Mouse (Mus musculus) liver, adult 2 months (tissue): ENCODE data around the gene 1600014C23Rik. TPM values are rescaled to one million over a fixed set of nuclear protein-coding genes. Genes with fewer than 3 reads are reported as not detected.

Source experiments
- DNase-seq: peaks from one replicate; pipeline ENCODE4 v3.0.0-alpha.2; 2011; ENCODE audit warnings: low read depth, low spot score; ENCODE audit errors: extremely low read depth
- H3K27ac ChIP-seq: fragments of 200-500 bp; replicated peaks from 2 replicates; pipeline ENCODE4 v1.5.1; 2012; ENCODE audit warnings: low read depth, mild to moderate bottlenecking, control low read depth, inconsistent platforms, low read length; ENCODE audit not compliant: insufficient read depth
- H3K27me3 ChIP-seq: fragments of 200-500 bp; 2 replicates; pipeline ENCODE4 v1.6.1; 2012; ENCODE audit warnings: mild to moderate bottlenecking, moderate library complexity, low read length, inconsistent platforms; ENCODE audit not compliant: control insufficient read depth, insufficient read depth
- H3K36me3 ChIP-seq: fragments of 200-500 bp; 2 replicates; pipeline ENCODE4 v1.6.1; 2012; ENCODE audit warnings: low read length, inconsistent platforms; ENCODE audit not compliant: control insufficient read depth, insufficient read depth
- H3K4me1 ChIP-seq: fragments of 200-500 bp; 2 replicates; pipeline ENCODE4 v1.6.1; 2011; ENCODE audit warnings: low read length; ENCODE audit not compliant: control insufficient read depth, insufficient read depth
- H3K4me3 ChIP-seq: fragments of 200-500 bp; 2 replicates; pipeline ENCODE4 v1.5.1; 2011; ENCODE audit warnings: low read depth, mild to moderate bottlenecking, control low read depth, low read length, moderate library complexity; ENCODE audit not compliant: insufficient read depth
- H3K79me2 ChIP-seq: fragments of 200-500 bp; 2 replicates; pipeline ENCODE4 v1.6.1; 2012; ENCODE audit warnings: inconsistent platforms, mild to moderate bottlenecking, low read length, moderate library complexity; ENCODE audit not compliant: control insufficient read depth, insufficient read depth
- H3K9ac ChIP-seq: fragments of 200-500 bp; 2 replicates; pipeline ENCODE4 v1.6.1; 2012; ENCODE audit warnings: low read depth, mild to moderate bottlenecking, control low read depth, inconsistent platforms, low read length
- CTCF ChIP-seq: fragments of 200-500 bp; IDR thresholded peaks from 2 replicates; pipeline ENCODE4 v1.5.1; 2011; ENCODE audit warnings: low read depth, low read length, control low read depth
- POLR2A ChIP-seq: fragments of 200-500 bp; IDR thresholded peaks from 2 replicates; pipeline ENCODE4 v1.6.1; 2011; ENCODE audit warnings: low read length, control low read depth; ENCODE audit not compliant: insufficient read depth; ENCODE audit errors: extremely low read depth
- WGBS: fragments of 180-500 bp; shearing (Covaris S2); methylation state at CpG from one replicate; pipeline ENCODE4 v1.1.7; 2018; 5-methylcytosine and 5-hydroxymethylcytosine counted together
- polyA plus RNA-seq: library from polyadenylated mRNA; depleted of rRNA; stranded (reverse); fragments of >200 nt; gene quantifications from 2 replicates; pipeline ENCODE4 v1.2.3, GENCODE M21; 2012
- total RNA-seq: library from RNA; depleted of rRNA; stranded (reverse); fragments of >200 nt; gene quantifications from 2 replicates; pipeline ENCODE4 v1.2.3, GENCODE M21; 2014

The 1600014C23Rik gene
- total and polyA plus RNA-seq, 2 experiments, result not detected

DNA sequence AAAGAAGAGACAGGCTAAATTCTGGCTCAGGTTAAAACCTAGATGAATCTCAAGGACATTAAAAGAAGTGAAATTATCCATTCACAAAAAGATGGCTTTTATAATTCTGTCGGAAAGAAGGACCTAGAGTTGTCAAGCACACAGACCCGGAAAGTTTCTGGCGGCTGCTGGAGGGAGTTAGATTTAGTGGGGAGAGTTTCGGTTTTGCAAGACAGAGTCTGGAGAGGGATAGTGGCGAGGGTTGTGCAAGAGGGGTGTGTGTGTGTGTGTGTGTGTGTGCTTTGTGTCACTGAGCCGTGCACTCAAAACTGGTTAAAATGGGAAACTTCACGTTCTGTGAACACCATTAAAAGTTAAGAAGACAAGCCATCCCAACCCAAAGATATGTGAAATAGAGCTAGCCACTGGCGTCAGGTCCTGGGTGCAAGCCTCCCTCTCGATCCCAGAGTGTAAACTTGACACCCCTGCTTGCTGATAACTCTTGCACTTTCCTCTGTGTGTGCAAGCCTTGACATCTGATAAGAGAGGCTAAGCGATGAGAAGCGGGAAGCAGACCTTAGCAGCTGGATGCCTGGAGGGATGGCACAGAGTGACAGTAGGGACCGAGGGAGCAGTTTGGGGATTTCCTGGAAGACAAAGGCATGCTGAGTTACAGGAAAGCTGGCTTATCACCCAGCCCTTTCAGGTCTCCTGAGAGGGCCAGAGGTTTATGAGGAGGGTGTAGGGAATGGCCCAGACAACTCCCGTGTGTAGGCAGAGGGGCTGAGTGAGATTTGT, 8.9 kb upstream of the 1600014C23Rik start:
- TF ChIP-seq CTCF (no peak), POLR2A (no peak)
- Histone ChIP-seq H3K4me3 (no peak overlapping the region), H3K4me1 (peaks cover 2% of the 10 kb centered on the region; the same call in 1 of the 2 replicates), H3K27ac (no peak overlapping the region), H3K79me2 (no peaks in the 10 kb centered on the region), H3K27me3 (no peaks in the 10 kb centered on the region), H3K36me3 (no peaks in the 10 kb centered on the region), H3K9ac (no peak overlapping the region)
- 26% methylated on average over 13 of the region's 13 CpGs for WGBS
- peak; percentile 46 for DNase-seq

DNA sequence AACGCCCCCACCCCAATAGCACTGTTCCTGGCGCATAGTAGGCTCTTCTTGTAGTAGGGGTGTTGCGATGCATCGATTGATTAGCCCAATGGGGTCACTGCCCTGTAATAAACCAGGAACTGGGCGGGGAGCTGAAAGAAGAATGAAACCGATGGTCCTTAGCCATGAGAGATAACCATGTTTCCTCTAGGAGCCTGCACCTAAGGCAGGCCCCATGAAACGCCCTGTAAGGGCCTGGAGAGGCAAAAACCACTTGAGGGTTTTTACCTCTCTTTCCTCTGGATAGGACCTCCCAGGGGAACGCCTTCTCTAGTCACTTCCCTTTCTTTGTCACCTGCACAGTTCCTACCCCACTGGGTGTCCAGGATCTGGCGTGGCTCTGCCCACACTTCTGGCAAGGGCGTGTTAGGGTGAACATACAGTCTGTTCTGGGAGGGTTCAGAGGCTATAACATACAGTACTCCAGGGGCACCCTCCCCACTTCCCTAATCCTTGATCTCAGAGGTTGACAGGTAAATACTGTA, 3.5 kb upstream of the 1600014C23Rik start:
- no peak for DNase-seq
- Histone ChIP-seq H3K4me3 (peak overlapping the region; percentile 46), H3K9ac (peak overlapping the region; percentile 16; the same call in 1 of the 2 replicates), H3K79me2 (no peaks in the 10 kb centered on the region), H3K36me3 (no peaks in the 10 kb centered on the region), H3K4me1 (peaks cover 8% of the 10 kb centered on the region), H3K27me3 (no peaks in the 10 kb centered on the region), H3K27ac (no peak overlapping the region)
- no peak for TF ChIP-seq CTCF
- TF ChIP-seq POLR2A, result no peak
- 32% methylated on average over 10 of the region's 10 CpGs for WGBS

DNA sequence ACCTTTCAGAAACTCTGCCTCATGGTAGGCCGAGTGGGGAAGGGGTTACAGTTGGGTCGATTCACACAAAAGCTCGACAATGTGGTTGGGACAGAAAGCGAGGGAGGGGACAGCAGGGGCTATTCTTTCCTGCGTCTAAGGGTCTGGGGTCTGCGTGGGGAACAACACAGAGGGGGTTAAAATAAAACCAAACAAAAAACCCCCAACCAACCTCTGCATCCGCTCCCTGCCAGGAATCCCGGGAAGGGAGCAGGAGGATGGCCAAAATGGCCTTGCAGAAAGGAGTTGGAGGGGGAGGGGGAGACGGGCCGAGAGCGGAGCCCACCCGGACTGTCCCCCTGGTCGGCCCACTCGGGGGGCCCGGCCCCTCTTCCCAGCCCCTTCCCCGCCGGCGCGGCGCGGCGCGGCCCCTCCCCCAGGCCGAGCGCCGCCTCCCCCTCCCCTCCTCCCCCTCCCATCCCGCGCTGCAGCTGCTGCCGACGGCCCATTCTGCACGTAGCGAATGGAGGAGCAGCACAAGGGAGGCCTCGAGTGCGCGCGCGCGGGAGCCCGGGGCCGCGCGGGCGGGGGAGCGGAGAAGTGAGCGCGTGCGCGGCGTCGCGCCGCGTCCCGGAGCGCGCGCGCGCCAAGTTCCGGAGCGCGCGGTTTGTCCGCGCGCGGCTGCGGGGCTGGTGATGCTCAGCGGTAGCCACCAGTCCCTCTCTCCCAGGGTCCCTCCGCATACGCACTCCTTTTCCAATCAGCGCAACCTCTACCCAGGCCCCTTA, 2.9 kb upstream of the 1600014C23Rik start:
- peak overlapping the region; percentile 46 for H3K4me3 ChIP-seq
- peak overlapping the region; percentile 42 for H3K9ac ChIP-seq
- H3K79me2 ChIP-seq, result no peaks in the 10 kb centered on the region
- TF ChIP-seq POLR2A (no peak), CTCF (no peak)
- no peak overlapping the region for H3K27ac ChIP-seq
- no peaks in the 10 kb centered on the region for H3K27me3 ChIP-seq
- peaks cover 8% of the 10 kb centered on the region for H3K4me1 ChIP-seq
- 2% methylated on average over 53 of the region's 72 CpGs for WGBS
- H3K36me3 ChIP-seq, result no peaks in the 10 kb centered on the region
- DNase-seq, result no peak

DNA sequence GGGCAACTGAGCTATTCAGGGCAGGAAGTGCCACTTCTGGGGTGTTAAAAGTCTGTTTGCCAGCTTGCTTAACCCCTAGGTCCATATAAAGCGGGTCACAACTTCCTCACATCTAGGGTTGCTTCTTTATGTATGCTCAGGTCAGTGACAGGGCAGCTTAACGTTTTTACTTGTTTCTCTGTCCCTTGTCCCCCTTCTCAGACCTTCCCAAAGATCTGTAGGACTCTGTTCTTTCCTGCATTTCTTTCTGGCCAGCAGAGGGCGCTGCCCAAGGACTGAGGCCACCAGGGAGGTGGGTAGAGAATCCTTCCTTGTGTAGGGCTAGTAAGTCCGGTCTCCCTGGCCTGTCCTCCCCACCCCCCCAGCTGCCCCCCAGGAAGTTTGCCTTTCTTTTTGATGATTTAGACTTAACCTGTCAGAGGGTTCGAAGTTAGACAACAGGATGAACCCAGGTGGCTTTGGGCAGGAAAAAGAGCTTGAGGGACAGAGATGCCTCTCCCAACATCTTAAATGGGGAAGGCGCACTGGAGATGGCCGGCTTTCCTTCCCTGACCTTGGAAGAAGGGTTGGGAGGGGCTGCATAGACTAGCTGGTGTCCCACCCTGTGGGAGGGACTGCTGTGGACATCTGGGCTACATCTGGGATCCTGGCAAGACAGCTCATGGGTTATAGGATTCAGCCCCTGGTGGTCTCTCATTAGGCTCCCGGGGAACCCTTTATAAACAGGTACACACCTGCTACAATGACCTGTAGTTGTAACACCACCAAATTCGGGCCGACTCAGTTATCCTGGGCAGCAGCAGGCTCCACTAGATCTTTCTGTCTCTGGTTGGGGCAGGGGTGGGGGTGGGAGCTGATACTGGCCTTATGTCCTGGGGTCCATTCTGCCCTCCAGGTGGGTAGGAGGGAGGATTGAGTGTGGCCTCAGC, 2.0 kb upstream of the 1600014C23Rik start:
- no peak overlapping the region for H3K9ac ChIP-seq
- DNase-seq, result peak; percentile 53
- H3K36me3 ChIP-seq, result no peaks in the 10 kb centered on the region
- H3K79me2 ChIP-seq, result no peaks in the 10 kb centered on the region
- WGBS, result 20% methylated on average over 10 of the region's 10 CpGs
- H3K4me1 ChIP-seq, result peaks cover 8% of the 10 kb centered on the region
- no peak overlapping the region for H3K27ac ChIP-seq
- H3K27me3 ChIP-seq, result no peaks in the 10 kb centered on the region
- TF ChIP-seq POLR2A (no peak), CTCF (peak; percentile 91)
- no peak overlapping the region for H3K4me3 ChIP-seq

DNA sequence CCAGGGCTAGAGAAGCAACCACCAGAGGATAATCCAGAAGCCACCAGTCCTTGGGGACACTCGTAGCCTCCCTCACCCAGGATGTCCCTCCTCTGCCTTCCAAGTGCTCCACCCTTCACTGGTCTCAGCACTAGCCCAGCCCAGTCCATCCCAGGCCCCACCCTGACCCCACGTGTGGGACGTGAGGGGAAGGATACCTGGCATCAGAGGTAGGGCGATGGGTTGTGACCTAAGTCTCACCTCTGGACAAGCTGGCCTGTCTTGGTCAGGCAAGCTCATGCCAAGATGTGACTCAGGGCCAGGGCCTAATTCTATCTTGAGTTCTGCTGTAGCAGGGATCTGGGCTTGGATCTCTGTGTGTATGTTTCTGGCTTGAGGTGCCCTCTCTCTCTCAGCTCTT, 1.2 kb upstream of the 1600014C23Rik start:
- H3K27ac ChIP-seq, result no peak overlapping the region
- H3K27me3 ChIP-seq, result no peaks in the 10 kb centered on the region
- no peak overlapping the region for H3K4me3 ChIP-seq
- TF ChIP-seq POLR2A (no peak), CTCF (no peak)
- no peaks in the 10 kb centered on the region for H3K79me2 ChIP-seq
- WGBS, result 81% methylated on average over 4 of the region's 4 CpGs
- peaks cover 8% of the 10 kb centered on the region for H3K4me1 ChIP-seq
- no peak for DNase-seq
- no peak overlapping the region for H3K9ac ChIP-seq
- H3K36me3 ChIP-seq, result no peaks in the 10 kb centered on the region
